Mouse (Mus musculus) liver, embryonic 14.5 days (tissue): ENCODE measurements around the gene Ccdc194.

Source experiments
- CTCF ChIP-seq: IDR thresholded peaks from 2 replicates; pipeline ENCODE4 v1.5.1; 2016; ENCODE audit warnings: antibody characterized with exemption, low read depth, control low read depth
- EP300 ChIP-seq: IDR thresholded peaks from 2 replicates; pipeline ENCODE4 v1.6.1; 2016; ENCODE audit warnings: antibody characterized with exemption, low read depth

GRCm38 (mm10) chr8:71572077-71572476, 46.6 kb upstream of the Ccdc194 start:
- no peak for TF ChIP-seq CTCF
- no peak for TF ChIP-seq EP300
